In genomic region chr8:119430250-119430649, GRCm38 (mm10) we compare ENCODE assay signal across 20 mouse cellular contexts. TPM values are rescaled to one million over a fixed set of nuclear protein-coding genes. Genes with fewer than 3 reads are reported as not detected.
DNase-seq lines count a peak whose midpoint lies in the region; ATAC-seq and TF ChIP-seq lines count a peak whose summit lies in the region.
"Had no signal": no experiment of that assay in that cellular context is flagged by ENCODE, and none has a peak within 500 bp of the region (broad histone marks: within the 10 kb centered on the region; RNA-seq: fewer than 3 reads in every experiment).

No protein-coding gene starts in this region.

- H3ac ChIP-seq in myocyte (ENCODE audit: control insufficient read depth, insufficient read length) = no peak overlapping the region

- no peak overlapping the region for H3K9ac ChIP-seq in liver, embryonic 11.5 days (ENCODE audit: low read depth, low read length)
- H3K9ac ChIP-seq in liver, embryonic 14.5 days (replicated peaks) = no peak overlapping the region
- H3K9ac ChIP-seq: heart, embryonic 13.5 days; hindbrain, embryonic 15.5 days had no signal

- TF ChIP-seq CTCF in liver, embryonic 14.5 days (IDR thresholded peaks at IDR 0.05; ENCODE audit: low read depth) = no peak

- DNase-seq in kidney, postnatal 36 days = peak; percentile 59 to 60
- DNase-seq in kidney, postnatal 14 days = no peak
- DNase-seq in liver, embryonic 11.5 days (ENCODE audit: low spot score) = no peak
- DNase-seq in liver, embryonic 14.5 days (ENCODE audit: low read depth in 3 of 3, low spot score in 3 of 3) = no peak
- no peak for DNase-seq in thymus, adult 18-20 months
- no peak for DNase-seq in cerebellum, adult 18-20 months
- no peak for DNase-seq in testis, postnatal 10 days (ENCODE audit: low spot score)
- DNase-seq: adrenal gland, postnatal 25 days; cerebellum, adult 2 months; cerebellum, postnatal 10 days; heart, adult 2 months; heart, postnatal 36 days had no signal

- H3K79me2 ChIP-seq in myocyte (ENCODE audit: control insufficient read depth, insufficient read depth) = no peaks in the 10 kb centered on the region

- H3K4me3 ChIP-seq in liver, embryonic 11.5 days (ENCODE audit: low read depth, low read length) = no peak overlapping the region
- no peak overlapping the region for H3K4me3 ChIP-seq in liver, embryonic 14.5 days (ENCODE audit: insufficient read depth in 1 of 2, low read depth in 2 of 2, low read length in 2 of 2)
- H3K4me3 ChIP-seq in myocyte = no peak overlapping the region
- H3K4me3 ChIP-seq: embryonic facial prominence, embryonic 10.5 days; erythroblast, embryonic 14.5 days; forebrain, embryonic 10.5 days; heart, adult 2 months; heart, embryonic 13.5 days; hindbrain, embryonic 15.5 days had no signal

- no peak for TF ChIP-seq EP300 in liver, embryonic 14.5 days (IDR thresholded peaks at IDR 0.05; ENCODE audit: low read depth)

- WGBS in liver, embryonic 11.5 days = 70% methylated on average over 8 of the region's 8 CpGs
- WGBS in liver, embryonic 14.5 days (ENCODE audit: insufficient replicate concordance) = 51% methylated on average over 8 of the region's 8 CpGs

- TF ChIP-seq POLR2A in myocyte (IDR thresholded peaks at IDR 0.05; ENCODE audit: insufficient read length, low read depth) = no peak

- peak overlapping the region; percentile 15; the same call in 1 of the 2 replicates for H3K27ac ChIP-seq in liver, embryonic 11.5 days (ENCODE audit: low read depth, low read length)
- H3K27ac ChIP-seq in liver, embryonic 14.5 days = no peak overlapping the region
- H3K27ac ChIP-seq: embryonic facial prominence, embryonic 10.5 days; forebrain, embryonic 10.5 days; heart, adult 2 months; heart, embryonic 13.5 days; hindbrain, embryonic 15.5 days had no signal

- H3K4me1 ChIP-seq in liver, embryonic 11.5 days (replicated peaks; ENCODE audit: control insufficient read depth, insufficient read depth, low read length) = peaks cover 17% of the 10 kb centered on the region
- peaks cover 0 to 18% of the 10 kb centered on the region in 2 experiments; a peak in 2 of 4 replicates for H3K4me1 ChIP-seq in liver, embryonic 14.5 days (replicated peaks; ENCODE audit: control insufficient read depth in 2 of 2, insufficient read depth in 2 of 2, low read length in 1 of 2)
- H3K4me1 ChIP-seq: hindbrain, embryonic 15.5 days had no signal

- H3K9me3 ChIP-seq in liver, embryonic 11.5 days (ENCODE audit: control insufficient read depth, low read length) = no peaks in the 10 kb centered on the region
- no peaks in the 10 kb centered on the region for H3K9me3 ChIP-seq in liver, embryonic 14.5 days (ENCODE audit: control insufficient read depth, low read length)
- H3K9me3 ChIP-seq: embryonic facial prominence, embryonic 10.5 days; forebrain, embryonic 10.5 days; heart, embryonic 13.5 days; hindbrain, embryonic 15.5 days had no signal

- no peaks in the 10 kb centered on the region for H3K36me3 ChIP-seq in liver, embryonic 11.5 days (ENCODE audit: control insufficient read depth, insufficient read depth, low read length)
- no peaks in the 10 kb centered on the region for H3K36me3 ChIP-seq in liver, embryonic 14.5 days (replicated peaks; ENCODE audit: control insufficient read depth, insufficient read depth, low read depth)
- no peaks in the 10 kb centered on the region for H3K36me3 ChIP-seq in myocyte (ENCODE audit: control insufficient read depth, insufficient read depth)
- H3K36me3 ChIP-seq: embryonic facial prominence, embryonic 10.5 days; forebrain, embryonic 10.5 days; heart, embryonic 13.5 days; hindbrain, embryonic 15.5 days had no signal

- no peaks in the 10 kb centered on the region for H3K27me3 ChIP-seq in liver, embryonic 11.5 days (replicated peaks; ENCODE audit: control insufficient read depth, insufficient read depth, low read length)
- no peaks in the 10 kb centered on the region for H3K27me3 ChIP-seq in liver, embryonic 14.5 days (ENCODE audit: control insufficient read depth, insufficient read depth, low read length)
- H3K27me3 ChIP-seq in myocyte (ENCODE audit: control insufficient read depth, insufficient read depth, insufficient read length) = no peaks in the 10 kb centered on the region
- H3K27me3 ChIP-seq: heart, embryonic 13.5 days; hindbrain, embryonic 15.5 days had no signal

- no peak overlapping the region for H3K4me2 ChIP-seq in liver, embryonic 11.5 days
- no peak overlapping the region for H3K4me2 ChIP-seq in liver, embryonic 14.5 days (ENCODE audit: low read depth)
- peak overlapping the region; percentile 48 for H3K4me2 ChIP-seq in myocyte (ENCODE audit: low read depth)
- H3K4me2 ChIP-seq: heart, embryonic 13.5 days; hindbrain, embryonic 15.5 days had no signal

- ATAC-seq in liver, embryonic 11.5 days (replicated peaks; ENCODE audit: low FRiP score) = no peak
- peak; percentile 40 for ATAC-seq in liver, embryonic 14.5 days (ENCODE audit: insufficient read depth)
- ATAC-seq: forebrain, embryonic 14.5 days had no signal

TF ChIP-seq in myocyte, 11 proteins besides CTCF, POLR2A, EP300 and RAD21:
- TF ChIP-seq MAX (IDR thresholded peaks at IDR 0.05; ENCODE audit: low read depth) = no peak
- no peak for TF ChIP-seq MYOG (IDR thresholded peaks at IDR 0.05; ENCODE audit: control insufficient read depth in 1 of 3, insufficient read depth in 1 of 3, insufficient read length in 2 of 3, low read depth in 2 of 3)
- no peak for TF ChIP-seq E2F4 (IDR thresholded peaks at IDR 0.05; ENCODE audit: insufficient read depth)
- no peak for TF ChIP-seq SRF (IDR thresholded peaks at IDR 0.05; ENCODE audit: control insufficient read depth, insufficient read length, low read depth)
- no peak for TF ChIP-seq USF1 (IDR thresholded peaks at IDR 0.05; ENCODE audit: low read depth)
- no peak for TF ChIP-seq POLR2AphosphoS2 (IDR thresholded peaks at IDR 0.05; ENCODE audit: insufficient read length, low read depth)

RNA-seq across cellular contexts. Expression of gene Osgin1, which starts 3.7 kb away (rescaled TPM):
- polyA plus RNA-seq in liver, embryonic 11.5 days (2014; fragmentation: Nextera tagmentation; extraction: Ambion mirVana) = 15.6 and 17.9 TPM in 2 replicates
- polyA plus RNA-seq in liver, embryonic 14.5 days (2012; rRNA removed) = 18.8 and 23.0 TPM in 2 replicates
- polyA plus RNA-seq in liver, embryonic 14.5 days (2014; fragmentation: Nextera tagmentation; extraction: Ambion mirVana) = 16.0 and 17.0 TPM in 2 replicates
- polyA plus RNA-seq in myocyte (2012; fragmentation: generic; extraction: Trizol) = 14.3 TPM

RNA-seq across cellular contexts. Expression of gene Necab2, which starts 16.3 kb away (rescaled TPM):
- 0.95 and 1.1 TPM in 2 replicates for polyA plus RNA-seq in liver, embryonic 11.5 days (2014; fragmentation: Nextera tagmentation; extraction: Ambion mirVana)
- 0.06 and 0.14 TPM in 2 replicates for polyA plus RNA-seq in liver, embryonic 14.5 days (2012; rRNA removed)
- not detected in 2 replicates for polyA plus RNA-seq in liver, embryonic 14.5 days (2014; fragmentation: Nextera tagmentation; extraction: Ambion mirVana)
- polyA plus RNA-seq in myocyte (2012; fragmentation: generic; extraction: Trizol) = not detected
- polyA plus RNA-seq: erythroblast, embryonic 14.5 days; heart, adult 2 months; heart, postnatal 0 days had no signal

RNA-seq across cellular contexts. Expression of gene Mlycd, which starts 35.6 kb away (rescaled TPM):
- polyA plus RNA-seq in liver, embryonic 11.5 days (2014; fragmentation: Nextera tagmentation; extraction: Ambion mirVana) = 13.7 and 15.0 TPM in 2 replicates
- polyA plus RNA-seq in liver, embryonic 14.5 days (2012; rRNA removed) = 6.0 and 6.4 TPM in 2 replicates
- polyA plus RNA-seq in liver, embryonic 14.5 days (2014; fragmentation: Nextera tagmentation; extraction: Ambion mirVana) = 8.1 and 9.6 TPM in 2 replicates
- 23.1 TPM for polyA plus RNA-seq in myocyte (2012; fragmentation: generic; extraction: Trizol)

Comparison
In these comparisons a context has a peak if more than half of its experiments do, and no peak if none do; other contexts are left out.
1. DNase-seq: peak in kidney, postnatal 36 days (2 of 2); none in kidney, postnatal 14 days (single experiment), liver, embryonic 11.5 days (single experiment), liver, embryonic 14.5 days (0 of 3), thymus, adult 18-20 months (0 of 2), cerebellum, adult 18-20 months (0 of 2) and testis, postnatal 10 days (single experiment).